8 mouse cellular contexts compared by ENCODE assay signal in genomic region chr10:88983444-88983843, GRCm38 (mm10).
DNase-seq lines count a peak whose midpoint lies in the region; ATAC-seq and TF ChIP-seq lines count a peak whose summit lies in the region.

No protein-coding gene starts in this region.

- no peak for TF ChIP-seq POLR2A in cortical plate, adult 2 months (IDR thresholded peaks at IDR 0.05; ENCODE audit: extremely low read depth, insufficient read depth, low read length)

- H3K4me3 ChIP-seq in forebrain, postnatal 0 days (ENCODE audit: low read depth, low read length) = no peak overlapping the region
- no peak overlapping the region for H3K4me3 ChIP-seq in forebrain, embryonic 16.5 days (replicated peaks; ENCODE audit: low read length)
- H3K4me3 ChIP-seq in midbrain, postnatal 0 days (ENCODE audit: low read depth, low read length) = no peak overlapping the region
- H3K4me3 ChIP-seq in midbrain, embryonic 13.5 days (replicated peaks) = no peak overlapping the region
- no peak overlapping the region for H3K4me3 ChIP-seq in cortical plate, adult 2 months (ENCODE audit: insufficient read depth, low read length)

- H3K4me1 ChIP-seq in forebrain, postnatal 0 days (ENCODE audit: insufficient read depth) = no peaks in the 10 kb centered on the region
- H3K4me1 ChIP-seq in forebrain, embryonic 16.5 days (replicated peaks; ENCODE audit: control insufficient read depth, insufficient read depth, low read length) = no peaks in the 10 kb centered on the region
- H3K4me1 ChIP-seq in midbrain, postnatal 0 days (ENCODE audit: insufficient read depth, low read length) = no peaks in the 10 kb centered on the region
- no peaks in the 10 kb centered on the region for H3K4me1 ChIP-seq in midbrain, embryonic 13.5 days (replicated peaks)
- H3K4me1 ChIP-seq in cortical plate, adult 2 months (ENCODE audit: control insufficient read depth, insufficient read depth, low read length) = no peaks in the 10 kb centered on the region

- no peak overlapping the region for H3K9ac ChIP-seq in forebrain, postnatal 0 days
- H3K9ac ChIP-seq in forebrain, embryonic 16.5 days (replicated peaks; ENCODE audit: low read depth, low read length) = no peak overlapping the region
- H3K9ac ChIP-seq in midbrain, postnatal 0 days (replicated peaks; ENCODE audit: low read length, poor library complexity, severe bottlenecking) = no peak overlapping the region
- no peak overlapping the region for H3K9ac ChIP-seq in midbrain, embryonic 13.5 days (replicated peaks)

- H3K4me2 ChIP-seq in forebrain, postnatal 0 days (ENCODE audit: low read depth) = no peak overlapping the region
- no peak overlapping the region for H3K4me2 ChIP-seq in forebrain, embryonic 16.5 days (ENCODE audit: low read length)
- H3K4me2 ChIP-seq in midbrain, postnatal 0 days (ENCODE audit: low read depth, low read length, poor library complexity, severe bottlenecking) = no peak overlapping the region
- no peak overlapping the region for H3K4me2 ChIP-seq in midbrain, embryonic 13.5 days (replicated peaks)

- no peak for DNase-seq in forebrain, postnatal 0 days
- no peak for DNase-seq in midbrain, postnatal 0 days (ENCODE audit: low spot score)
- DNase-seq in left cerebral cortex, postnatal 10 days (ENCODE audit: extremely low spot score in 1 of 2, low spot score in 2 of 2) = peak; percentile 12 to 61
- peak; percentile 54 for DNase-seq in testis, postnatal 10 days (ENCODE audit: low spot score)

- H3K36me3 ChIP-seq in forebrain, postnatal 0 days (ENCODE audit: insufficient read depth) = no peaks in the 10 kb centered on the region
- H3K36me3 ChIP-seq in forebrain, embryonic 16.5 days (ENCODE audit: control insufficient read depth, insufficient read depth) = no peaks in the 10 kb centered on the region
- no peaks in the 10 kb centered on the region for H3K36me3 ChIP-seq in midbrain, postnatal 0 days (ENCODE audit: insufficient read depth, low read length)
- H3K36me3 ChIP-seq in midbrain, embryonic 13.5 days = no peaks in the 10 kb centered on the region

- no peak for ATAC-seq in forebrain, postnatal 0 days
- no peak for ATAC-seq in forebrain, embryonic 16.5 days
- no peak for ATAC-seq in midbrain, postnatal 0 days (ENCODE audit: low FRiP score)
- ATAC-seq in midbrain, embryonic 13.5 days = no peak
- ATAC-seq in activated CD4-positive, CD25-positive, alpha-beta regulatory T cell, adult 4 months = no peak

- H3K9me3 ChIP-seq in forebrain, postnatal 0 days (ENCODE audit: low read length) = no peaks in the 10 kb centered on the region
- no peaks in the 10 kb centered on the region for H3K9me3 ChIP-seq in forebrain, embryonic 16.5 days (ENCODE audit: control insufficient read depth, low read length)
- H3K9me3 ChIP-seq in midbrain, postnatal 0 days (ENCODE audit: low read length) = no peaks in the 10 kb centered on the region
- H3K9me3 ChIP-seq in midbrain, embryonic 13.5 days = no peaks in the 10 kb centered on the region

- peak; percentile 43; the same call in 1 of the 2 replicates for TF ChIP-seq CTCF in forebrain, postnatal 0 days (IDR thresholded peaks at IDR 0.05; ENCODE audit: low read depth)
- TF ChIP-seq CTCF in midbrain, postnatal 0 days (IDR thresholded peaks at IDR 0.05) = peak; percentile 30; the same call in 1 of the 2 replicates
- peak; percentile 52 for TF ChIP-seq CTCF in cortical plate, adult 2 months (IDR thresholded peaks at IDR 0.05; ENCODE audit: extremely low read depth, insufficient read depth, low read length)

- H3K27me3 ChIP-seq in forebrain, postnatal 0 days (ENCODE audit: insufficient read depth, low read length) = no peaks in the 10 kb centered on the region
- no peaks in the 10 kb centered on the region for H3K27me3 ChIP-seq in forebrain, embryonic 16.5 days (replicated peaks; ENCODE audit: control insufficient read depth, insufficient read depth, low read length)
- no peaks in the 10 kb centered on the region for H3K27me3 ChIP-seq in midbrain, postnatal 0 days (ENCODE audit: insufficient read depth, low read length)
- H3K27me3 ChIP-seq in midbrain, embryonic 13.5 days = no peaks in the 10 kb centered on the region

- no peak overlapping the region for H3K27ac ChIP-seq in forebrain, postnatal 0 days (ENCODE audit: low read depth, low read length)
- no peak overlapping the region for H3K27ac ChIP-seq in forebrain, embryonic 16.5 days (ENCODE audit: low read length)
- H3K27ac ChIP-seq in midbrain, postnatal 0 days (ENCODE audit: low read depth, low read length) = no peak overlapping the region
- no peak overlapping the region for H3K27ac ChIP-seq in midbrain, embryonic 13.5 days
- no peak overlapping the region for H3K27ac ChIP-seq in cortical plate, adult 2 months (ENCODE audit: insufficient read depth, low read length)

- intact Hi-C loops in left cerebral cortex, postnatal 10 days (cut with DNase I) = no loop called here

- 26% methylated on average over 8 of the region's 8 CpGs for WGBS in forebrain, postnatal 0 days
- 24% methylated on average over 8 of the region's 8 CpGs for WGBS in forebrain, embryonic 16.5 days
- 36% methylated on average over 8 of the region's 8 CpGs for WGBS in midbrain, postnatal 0 days
- 30% methylated on average over 8 of the region's 8 CpGs for WGBS in midbrain, embryonic 13.5 days

Comparison
In these comparisons a context has a peak if more than half of its experiments do, and no peak if none do; other contexts are left out.
1. DNase-seq: peak in left cerebral cortex, postnatal 10 days (2 of 2) and testis, postnatal 10 days (single experiment); none in forebrain, postnatal 0 days (single experiment) and midbrain, postnatal 0 days (single experiment).
2. Peak in every context shown above with its lines, with median percentiles within 50 percentile points of each other: CTCF ChIP-seq.